Mouse (Mus musculus) ovary, postnatal 10 days (tissue): ENCODE measurements around the gene Eef1akmt1.

Experiments
- DNase-seq: peaks from one replicate; pipeline ENCODE4 v3.0.0; 2022; ENCODE audit warnings: low spot score

Eef1akmt1 gene

DNA sequence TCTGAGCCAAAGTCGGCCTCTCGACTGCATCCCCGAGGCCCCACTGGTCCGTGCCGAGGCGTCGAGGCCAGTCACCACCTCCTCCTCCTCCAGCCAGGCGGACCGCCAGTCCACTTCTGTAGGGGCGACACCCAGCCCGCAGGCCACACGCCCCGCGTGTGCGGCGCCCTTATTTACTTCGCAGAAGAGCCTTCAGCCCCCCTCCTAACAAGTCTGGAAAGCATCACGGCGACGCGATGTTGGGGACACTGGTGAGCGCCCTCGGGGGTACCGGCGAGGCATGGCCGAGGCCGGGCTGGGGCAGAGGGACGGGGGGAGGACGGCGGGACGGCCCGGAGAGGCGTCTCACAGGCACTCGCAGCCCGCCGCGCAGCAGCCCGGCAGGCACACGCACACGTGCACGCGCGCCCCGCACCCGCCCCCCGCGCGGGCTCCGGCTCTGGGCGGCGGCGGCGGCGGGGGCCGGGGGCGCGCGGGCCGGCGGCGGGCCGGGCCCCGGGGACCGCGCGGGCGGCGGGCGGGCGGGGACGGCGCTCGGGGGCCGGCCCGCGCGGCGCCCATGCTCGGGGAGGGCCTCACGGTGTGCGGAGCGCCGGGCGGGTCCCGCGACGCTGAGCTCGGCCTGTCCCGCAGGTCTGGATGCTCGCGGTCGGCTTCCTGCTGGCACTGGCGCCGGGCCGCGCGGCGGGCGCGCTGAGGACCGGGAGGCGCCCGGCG, 46.6 kb downstream of the Eef1akmt1 start, which contains the start of gene Il17d:
Gene Il17d, plus strand, starts transcription at position 107 of the 717 bp plus-strand sequence.
- DNase-seq = no peak

DNA sequence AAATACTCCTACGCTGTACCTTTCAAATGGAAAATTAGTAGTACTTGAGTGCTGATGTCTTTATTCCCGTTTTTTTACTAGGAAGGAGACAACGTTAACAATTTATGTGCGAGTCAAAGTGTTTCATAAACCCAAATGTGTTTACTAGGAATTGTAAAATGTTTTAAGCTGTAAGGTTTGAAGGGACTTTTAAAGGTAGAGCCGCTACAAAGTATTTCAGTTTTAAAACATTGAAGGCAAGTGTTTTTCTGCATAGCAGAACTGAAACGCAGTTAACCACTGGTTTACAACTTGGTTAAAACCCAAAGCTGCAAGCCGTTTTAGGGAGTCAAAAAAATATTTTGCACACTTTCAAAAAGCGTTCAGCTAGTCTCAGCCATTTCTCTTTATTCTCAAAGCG, 47.6 kb downstream of the Eef1akmt1 start:
- DNase-seq = no peak

DNA sequence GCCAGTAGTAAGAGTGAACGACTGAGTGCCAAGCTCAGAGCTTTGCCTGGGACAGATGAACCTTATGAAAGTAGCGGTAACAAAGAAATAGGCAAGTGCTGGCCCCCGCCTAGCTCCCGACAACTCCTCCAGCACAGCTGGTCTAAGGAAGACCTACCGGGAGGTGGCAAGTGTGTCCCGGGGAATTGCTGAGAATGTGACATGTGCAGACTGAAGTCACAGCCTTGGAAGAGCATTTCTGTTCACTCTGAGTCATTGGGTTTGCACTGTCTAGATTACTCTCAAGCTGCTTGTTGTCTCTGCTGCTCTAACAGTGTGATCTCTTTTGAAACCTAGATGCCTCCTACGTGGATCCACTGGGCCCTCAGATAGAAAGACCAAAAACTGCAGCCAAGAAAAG, 54.4 kb downstream of the Eef1akmt1 start:
- no peak for DNase-seq

DNA sequence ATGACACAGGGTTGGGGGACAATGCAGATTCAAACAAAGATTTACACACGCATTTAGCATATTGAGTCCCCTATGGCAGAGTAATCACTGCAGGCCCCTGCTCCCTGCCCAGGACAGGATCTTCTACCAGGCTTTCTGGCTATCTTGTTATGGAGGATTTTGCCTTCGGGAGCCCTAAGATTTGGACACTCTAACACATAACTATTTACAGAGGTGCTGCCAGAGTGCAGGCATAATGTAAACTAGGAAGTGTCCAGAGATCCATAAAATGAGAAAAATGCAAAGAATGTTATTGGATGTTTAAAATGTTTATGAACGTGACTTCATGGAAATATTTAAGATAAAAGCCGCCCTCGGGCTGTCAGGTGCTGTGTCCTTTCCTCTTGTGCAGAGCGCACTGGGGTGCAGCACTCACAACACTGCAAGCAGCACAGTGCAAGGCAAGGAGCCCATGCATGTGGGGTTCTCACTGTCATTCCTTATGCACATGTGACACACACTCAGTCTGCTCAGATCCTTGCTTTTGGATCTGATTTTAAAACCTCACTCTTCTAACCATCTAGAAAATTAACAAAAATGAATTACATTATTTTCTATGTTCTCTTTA, 56.2 kb downstream of the Eef1akmt1 start:
- no peak for DNase-seq

DNA sequence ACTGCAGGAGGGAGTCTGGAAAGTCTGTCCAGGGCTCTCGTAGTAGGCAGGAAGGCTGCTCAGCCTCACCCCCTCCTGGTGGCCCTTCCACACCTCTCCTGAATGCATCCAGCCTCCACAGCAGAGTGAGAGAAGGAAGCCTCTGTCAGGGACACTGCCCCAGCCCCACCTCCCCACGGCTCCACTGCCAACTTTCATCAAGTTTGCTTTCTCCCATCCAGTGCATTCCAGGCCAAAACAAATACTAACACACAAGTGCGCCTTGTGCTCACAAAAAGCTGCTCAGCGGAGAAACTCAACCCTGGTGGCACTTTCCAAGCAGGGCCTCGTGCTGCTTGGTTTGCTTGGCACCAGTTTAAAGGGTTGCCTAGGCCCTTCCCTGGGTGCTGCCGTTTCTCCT, 61.9 kb downstream of the Eef1akmt1 start:
- DNase-seq = no peak

DNA sequence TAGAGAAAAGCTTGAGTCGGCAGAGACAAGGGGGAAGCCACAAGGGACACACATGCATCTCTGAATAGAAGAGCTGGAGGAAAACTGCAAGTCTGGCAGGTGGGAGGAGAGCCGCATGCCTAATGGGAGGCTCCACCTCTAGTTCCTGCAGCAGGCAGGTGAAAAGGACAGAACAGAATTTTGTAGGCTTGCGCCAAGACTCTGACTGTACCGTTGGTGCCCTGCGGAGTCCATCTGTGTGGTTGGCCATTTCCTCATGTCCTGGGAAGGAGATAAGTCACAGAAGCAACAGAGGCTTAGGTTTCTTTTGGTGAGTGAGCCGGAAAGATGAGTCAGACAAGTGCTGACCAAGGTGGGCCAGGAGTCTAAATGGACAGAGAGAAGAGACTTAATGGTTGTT, 67.7 kb downstream of the Eef1akmt1 start:
- no peak for DNase-seq
